Mouse (Mus musculus): ENCODE results near the gene Krt86. TPM values are rescaled to one million over a fixed set of nuclear protein-coding genes. Genes with fewer than 3 reads are reported as not detected.
A peak's percentile ranks its signal among the peaks of the same experiment; 100 is the strongest.

Gene Krt86
- polyA plus RNA-seq, 1 experiment from 2014 or later: not detected

DNA sequence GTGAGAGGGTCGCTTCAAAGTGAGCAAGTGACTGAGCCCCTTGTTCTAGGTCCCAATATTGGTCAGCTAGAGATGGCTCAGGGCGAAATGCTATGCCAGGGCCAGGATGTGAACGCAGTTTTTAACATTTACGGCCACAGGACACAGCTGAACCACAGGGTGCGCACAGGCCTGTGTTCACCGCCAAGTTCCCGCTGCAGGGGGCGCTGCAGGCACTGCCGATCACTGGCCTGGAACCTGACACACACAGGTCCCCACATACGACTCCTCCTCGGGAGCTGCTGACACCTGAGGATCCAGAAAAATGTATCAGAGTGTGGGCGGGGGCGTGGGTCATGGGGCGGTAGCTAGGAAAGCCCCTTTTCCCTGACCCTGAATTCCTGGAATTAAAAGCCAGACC, 14.0 kb upstream of the Krt86 start:
- H3K9ac ChIP-seq (replicated peaks): no peak overlapping the region
- H3K4me1 ChIP-seq: peaks cover 9% of the 10 kb centered on the region; the same call in 1 of the 2 replicates
- H3K4me2 ChIP-seq (replicated peaks): no peak overlapping the region
- ATAC-seq (replicated peaks): no peak
- H3K36me3 ChIP-seq: no peaks in the 10 kb centered on the region
- H3K27me3 ChIP-seq: no peaks in the 10 kb centered on the region
- no peak overlapping the region for H3K4me3 ChIP-seq
- no peaks in the 10 kb centered on the region for H3K9me3 ChIP-seq
- 84% methylated on average over 14 of the region's 14 CpGs for WGBS
- H3K27ac ChIP-seq (replicated peaks): no peak overlapping the region

DNA sequence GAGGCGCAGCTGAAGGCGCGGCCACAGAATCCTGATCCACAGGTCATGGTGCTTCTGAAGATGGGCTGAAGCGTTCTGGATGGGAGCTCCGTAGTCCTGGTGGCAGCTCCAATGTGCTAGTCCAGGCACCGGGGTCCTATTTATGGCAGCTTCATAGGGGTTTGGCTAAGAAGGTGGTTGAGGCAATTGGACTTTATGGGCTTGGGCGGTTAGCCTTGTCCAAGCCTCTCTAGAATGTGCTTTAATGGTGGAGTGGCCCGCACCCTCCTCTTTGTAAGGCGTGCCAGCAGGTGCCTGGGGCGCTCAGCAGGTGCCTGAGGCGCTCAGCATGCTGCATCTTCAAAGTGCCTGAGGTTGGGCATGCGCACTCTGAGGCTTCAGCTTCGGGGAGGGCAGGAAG, 9.6 kb upstream of the Krt86 start, which contains the start of gene Krt81:
Gene Krt81 (minus strand): TSS at position 101 of the 400 bp plus-strand sequence.
- Histone ChIP-seq H3K4me2 (replicated peaks) (no peak within 1 kb of the TSS), H3K9me3 (no peaks in the 10 kb centered on the region), H3K9ac (replicated peaks) (no peak within 1 kb of the TSS), H3K4me1 (peaks cover 2% of the 10 kb centered on the region; the same call in 1 of the 2 replicates), H3K4me3 (no peak within 1 kb of the TSS), H3K36me3 (no peaks in the 10 kb centered on the region), H3K27me3 (no peaks in the 10 kb centered on the region), H3K27ac (replicated peaks) (no peak within 1 kb of the TSS)
- 87% methylated on average over 13 of the region's 13 CpGs for WGBS
- no peak for ATAC-seq (replicated peaks)

DNA sequence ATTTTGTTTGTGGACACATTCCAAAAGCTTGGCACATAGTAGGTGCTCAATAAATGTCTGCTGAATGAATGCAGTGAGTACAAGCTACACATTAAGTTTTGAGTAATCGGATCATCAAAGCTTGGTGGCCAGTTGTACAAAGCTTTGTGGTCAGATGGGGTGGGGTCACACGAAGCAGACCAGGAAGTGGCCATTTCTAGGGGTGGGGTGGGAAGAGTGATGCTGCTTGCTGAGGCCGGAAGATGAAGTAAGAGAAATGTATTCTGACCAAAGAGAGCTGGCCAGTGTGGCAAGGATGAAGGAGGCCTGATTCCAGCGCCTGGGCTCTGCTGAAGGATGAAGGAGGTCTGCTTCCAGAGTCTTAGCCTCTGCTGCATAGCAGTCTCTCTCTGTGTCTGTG, 4.2 kb upstream of the Krt86 start:
- no peaks in the 10 kb centered on the region for H3K27me3 ChIP-seq
- no peaks in the 10 kb centered on the region for H3K9me3 ChIP-seq
- 86% methylated on average over 4 of the region's 4 CpGs for WGBS
- no peaks in the 10 kb centered on the region for H3K36me3 ChIP-seq
- no peak overlapping the region for H3K9ac ChIP-seq (replicated peaks)
- H3K4me2 ChIP-seq (replicated peaks): no peak overlapping the region
- no peak overlapping the region for H3K4me3 ChIP-seq
- no peak for ATAC-seq (replicated peaks)
- H3K27ac ChIP-seq (replicated peaks): no peak overlapping the region
- H3K4me1 ChIP-seq: no peaks in the 10 kb centered on the region

DNA sequence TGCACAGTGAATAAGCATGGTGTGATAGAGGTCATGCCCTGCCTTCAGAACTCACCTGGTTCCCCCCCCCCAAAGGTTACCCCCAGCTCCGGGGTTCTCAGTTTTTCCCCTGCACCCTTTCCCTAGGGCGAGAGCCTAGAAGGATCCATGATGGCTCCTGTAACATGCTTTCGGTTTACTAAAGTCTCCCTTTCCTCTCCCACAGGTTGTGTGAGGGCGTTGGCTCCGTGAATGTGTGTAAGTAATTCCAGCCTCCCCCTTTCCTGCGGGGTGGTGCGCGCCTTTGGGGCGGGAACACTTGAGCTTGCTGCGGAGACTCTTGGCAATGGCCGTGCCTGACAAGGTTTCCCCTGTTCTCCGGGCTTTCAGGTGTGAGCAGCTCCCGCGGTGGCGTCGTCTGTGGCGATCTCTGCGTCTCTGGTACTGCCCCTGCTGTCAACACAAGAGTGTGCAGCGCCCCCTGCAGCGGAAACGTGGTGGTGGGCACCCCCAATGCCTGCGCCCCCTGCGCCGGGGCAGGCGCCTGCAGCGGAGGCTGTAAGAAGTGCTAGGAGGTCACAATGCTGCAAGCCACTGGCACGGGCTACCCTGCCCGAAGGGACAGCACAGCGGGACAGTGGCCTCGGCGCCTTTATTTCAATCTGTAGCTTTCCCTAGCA, 5.9 kb downstream of the Krt86 start:
- Histone ChIP-seq H3K27ac (replicated peaks) (no peak overlapping the region), H3K4me1 (peaks cover 11% of the 10 kb centered on the region), H3K9me3 (no peaks in the 10 kb centered on the region), H3K9ac (replicated peaks) (peak overlapping the region; percentile 42), H3K4me2 (replicated peaks) (peak overlapping the region; percentile 78), H3K36me3 (no peaks in the 10 kb centered on the region), H3K27me3 (no peaks in the 10 kb centered on the region; the same call in 1 of the 2 replicates), H3K4me3 (peak overlapping the region; percentile 37)
- ATAC-seq (replicated peaks): 0 out of 2 replicates have a peak, but pooled peaks have one; percentile 43
- 8% methylated on average over 31 of the region's 31 CpGs for WGBS

DNA sequence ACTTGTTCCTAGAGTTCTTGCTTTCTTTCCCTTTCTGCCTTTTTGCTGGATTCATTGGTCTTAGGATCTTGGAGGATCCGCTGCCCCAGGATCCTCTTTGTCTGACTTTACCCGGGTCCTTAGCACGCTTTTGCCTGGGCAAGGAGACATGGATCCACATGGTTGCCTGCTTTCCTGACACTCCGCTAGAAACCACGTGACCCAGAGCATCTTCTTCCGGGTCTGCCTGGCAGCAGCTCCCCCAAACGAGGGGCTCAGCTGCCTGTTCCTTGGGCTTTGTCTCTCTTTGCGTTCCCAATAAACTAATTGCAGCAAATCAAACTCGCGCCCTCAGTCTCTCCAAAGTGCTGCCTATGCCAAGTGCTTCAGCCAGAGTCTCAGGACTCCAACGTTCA, 6.4 kb downstream of the Krt86 start:
- peak overlapping the region; percentile 37 for H3K4me3 ChIP-seq
- ATAC-seq (replicated peaks): 0 out of 2 replicates have a peak, but pooled peaks have one; percentile 55
- WGBS: 25% methylated on average over 11 of the region's 11 CpGs
- H3K36me3 ChIP-seq: no peaks in the 10 kb centered on the region
- no peaks in the 10 kb centered on the region; the same call in 1 of the 2 replicates for H3K27me3 ChIP-seq
- H3K4me2 ChIP-seq (replicated peaks): peak overlapping the region; percentile 78
- H3K9me3 ChIP-seq: no peaks in the 10 kb centered on the region
- H3K9ac ChIP-seq (replicated peaks): peak overlapping the region; percentile 42
- H3K27ac ChIP-seq (replicated peaks): no peak overlapping the region
- H3K4me1 ChIP-seq: peaks cover 11% of the 10 kb centered on the region

DNA sequence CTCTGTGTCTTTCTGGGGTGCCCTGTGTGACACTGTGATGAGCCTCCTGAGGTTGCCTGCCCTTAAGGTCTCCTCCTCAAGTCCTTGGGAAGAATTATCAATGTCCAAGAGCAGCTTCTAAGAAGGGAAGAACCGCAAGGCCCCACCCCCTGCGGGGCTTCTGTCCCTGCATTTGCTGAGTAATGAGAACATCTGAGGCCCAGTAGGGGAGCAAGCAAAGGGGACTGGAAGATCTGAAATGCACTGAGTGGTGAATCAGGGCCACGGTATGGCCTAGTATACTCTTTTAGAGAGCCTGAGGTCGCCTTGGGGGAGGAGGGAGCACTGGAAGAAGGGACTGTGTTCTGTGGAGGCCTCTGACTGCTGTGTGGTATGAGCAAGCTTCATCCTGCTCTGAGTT, 8.8 kb downstream of the Krt86 start:
- Histone ChIP-seq H3K36me3 (no peaks in the 10 kb centered on the region), H3K4me3 (no peak overlapping the region), H3K27ac (replicated peaks) (no peak overlapping the region), H3K4me1 (peaks cover 11% of the 10 kb centered on the region), H3K9ac (replicated peaks) (no peak overlapping the region), H3K27me3 (no peaks in the 10 kb centered on the region; the same call in 1 of the 2 replicates), H3K9me3 (no peaks in the 10 kb centered on the region), H3K4me2 (replicated peaks) (no peak overlapping the region)
- 49% methylated on average over 4 of the region's 4 CpGs for WGBS
- no peak for ATAC-seq (replicated peaks)

DNA sequence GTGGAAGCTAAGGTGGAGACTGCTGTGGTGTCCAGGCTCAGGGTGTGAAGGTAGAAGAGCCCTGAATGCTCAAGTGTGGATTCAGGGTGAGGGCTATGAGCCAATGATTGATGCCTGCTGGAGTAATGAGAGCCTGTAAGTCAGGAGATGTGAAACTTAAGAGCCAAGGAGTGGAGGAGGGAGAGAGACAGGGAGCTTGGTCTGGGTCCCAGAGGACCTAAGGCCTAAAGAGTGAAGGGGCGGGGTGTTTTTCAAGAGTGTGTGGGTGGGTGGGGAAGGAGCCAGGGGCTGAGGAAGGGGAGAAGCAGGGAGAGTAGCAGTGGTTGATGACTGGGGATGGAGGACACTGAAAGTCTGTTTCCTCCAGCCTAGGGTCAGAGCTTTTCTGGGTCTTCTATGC, 10.4 kb downstream of the Krt86 start:
- no peak overlapping the region for H3K4me2 ChIP-seq (replicated peaks)
- peaks cover 11% of the 10 kb centered on the region for H3K4me1 ChIP-seq
- H3K36me3 ChIP-seq: no peaks in the 10 kb centered on the region
- ATAC-seq (replicated peaks): no peak
- no peaks in the 10 kb centered on the region for H3K9me3 ChIP-seq
- H3K27ac ChIP-seq (replicated peaks): no peak overlapping the region
- 74% methylated on average over 1 of the region's 1 CpGs for WGBS
- no peak overlapping the region for H3K9ac ChIP-seq (replicated peaks)
- H3K4me3 ChIP-seq: no peak overlapping the region
- no peaks in the 10 kb centered on the region; the same call in 1 of the 2 replicates for H3K27me3 ChIP-seq

DNA sequence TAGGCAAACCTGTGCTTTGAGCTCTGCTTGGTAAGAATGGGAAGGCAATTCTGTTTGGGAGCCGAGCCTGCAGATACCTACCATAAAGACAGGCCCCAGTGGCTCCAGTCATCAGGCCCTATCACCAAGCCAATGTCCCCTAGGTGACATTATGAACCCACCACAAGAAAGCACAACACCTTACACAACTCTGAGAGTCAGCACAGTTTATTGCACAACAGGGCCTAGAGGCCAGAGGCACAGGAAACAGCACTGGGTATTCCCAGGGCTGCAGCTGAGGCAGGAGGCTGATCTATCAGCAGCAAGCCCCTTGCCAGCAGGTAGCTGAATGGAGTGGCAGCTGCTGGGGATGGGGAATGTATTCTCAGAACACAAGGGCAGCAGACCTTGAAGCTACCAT, 11.7 kb downstream of the Krt86 start:
- H3K27ac ChIP-seq (replicated peaks): no peak overlapping the region
- WGBS: 85% methylated on average over 1 of the region's 1 CpGs

DNA sequence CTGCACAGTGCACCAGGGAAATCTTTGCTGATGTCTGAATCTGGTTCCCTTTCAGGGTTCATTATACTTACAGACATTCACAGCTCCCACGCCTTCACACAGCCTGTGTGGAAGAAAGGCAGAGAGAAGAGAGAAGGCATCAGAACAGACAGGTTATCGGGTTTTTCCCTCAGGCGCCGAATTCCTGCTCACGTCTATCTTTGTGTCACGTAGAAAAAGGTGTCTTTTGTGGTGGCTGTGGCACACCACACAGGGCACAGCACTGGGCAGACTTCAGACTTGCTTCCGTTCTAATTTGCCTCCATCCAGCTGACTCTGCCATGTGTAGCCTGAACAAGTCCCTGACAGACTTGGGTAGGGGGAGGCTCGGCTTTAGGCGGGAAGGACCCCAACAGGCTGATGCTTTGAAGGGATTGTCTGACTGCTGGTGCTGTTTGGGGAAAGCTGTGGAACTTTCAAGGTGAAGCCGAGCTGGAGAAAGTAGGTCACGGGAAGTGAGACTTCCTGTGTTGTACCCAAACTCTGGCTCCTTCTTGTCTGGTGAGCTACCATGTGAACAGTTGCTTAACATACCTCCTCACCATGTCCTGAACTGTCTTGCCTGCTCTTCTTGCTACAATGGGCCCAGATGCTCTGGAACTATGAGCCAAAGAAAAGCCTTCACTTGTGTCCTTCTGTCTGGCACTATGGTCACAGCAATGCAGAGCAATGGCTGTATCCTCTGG, 12.8 kb downstream of the Krt86 start:
- H3K4me3 ChIP-seq: no peak overlapping the region
- H3K9me3 ChIP-seq: no peaks in the 10 kb centered on the region
- H3K4me1 ChIP-seq: no peaks in the 10 kb centered on the region
- no peak overlapping the region for H3K9ac ChIP-seq (replicated peaks)
- no peaks in the 10 kb centered on the region for H3K27me3 ChIP-seq
- no peak overlapping the region for H3K4me2 ChIP-seq (replicated peaks)
- H3K27ac ChIP-seq (replicated peaks): no peak overlapping the region
- no peak for ATAC-seq (replicated peaks)
- H3K36me3 ChIP-seq: no peaks in the 10 kb centered on the region
- 80% methylated on average over 11 of the region's 11 CpGs for WGBS

More for the DNA sequence above, 11.7 kb downstream of the Krt86 start:
- Histone ChIP-seq H3K36me3 (no peaks in the 10 kb centered on the region), H3K9ac (replicated peaks) (no peak overlapping the region), H3K4me2 (replicated peaks) (no peak overlapping the region), H3K4me1 (no peaks in the 10 kb centered on the region), H3K4me3 (no peak overlapping the region), H3K27me3 (no peaks in the 10 kb centered on the region), H3K9me3 (no peaks in the 10 kb centered on the region)
- no peak for ATAC-seq (replicated peaks)

DNA sequence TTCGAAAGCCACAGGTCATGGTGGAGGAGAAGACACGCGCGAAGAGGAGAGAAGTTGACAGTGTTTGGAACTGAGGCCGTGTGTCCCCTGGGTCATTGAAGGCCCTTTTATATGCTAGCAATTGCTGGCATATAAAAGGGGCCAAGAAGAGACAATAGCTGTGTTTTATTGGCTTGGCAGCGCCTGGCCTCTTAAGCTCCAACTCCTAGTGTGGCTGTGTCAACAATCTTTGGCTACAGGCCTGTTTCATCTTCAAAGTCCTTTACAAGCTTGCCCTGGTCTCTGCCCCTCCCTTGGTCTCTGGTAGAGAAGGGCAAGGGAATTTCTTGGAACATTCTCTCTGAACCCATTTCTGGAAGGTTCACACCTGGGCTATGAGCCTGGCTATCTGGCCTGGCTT, 18.2 kb downstream of the Krt86 start, which contains the start of gene Krt83:
Gene Krt83 (minus strand): TSS at position 82 of the 400 bp plus-strand sequence.
- Histone ChIP-seq H3K27me3 (no peaks in the 10 kb centered on the region), H3K36me3 (no peaks in the 10 kb centered on the region), H3K4me2 (replicated peaks) (no peak within 1 kb of the TSS), H3K4me1 (no peaks in the 10 kb centered on the region), H3K27ac (replicated peaks) (no peak within 1 kb of the TSS), H3K9me3 (no peaks in the 10 kb centered on the region), H3K4me3 (no peak within 1 kb of the TSS), H3K9ac (replicated peaks) (no peak within 1 kb of the TSS)
- ATAC-seq (replicated peaks): no peak
- WGBS: 54% methylated on average over 6 of the region's 6 CpGs

DNA sequence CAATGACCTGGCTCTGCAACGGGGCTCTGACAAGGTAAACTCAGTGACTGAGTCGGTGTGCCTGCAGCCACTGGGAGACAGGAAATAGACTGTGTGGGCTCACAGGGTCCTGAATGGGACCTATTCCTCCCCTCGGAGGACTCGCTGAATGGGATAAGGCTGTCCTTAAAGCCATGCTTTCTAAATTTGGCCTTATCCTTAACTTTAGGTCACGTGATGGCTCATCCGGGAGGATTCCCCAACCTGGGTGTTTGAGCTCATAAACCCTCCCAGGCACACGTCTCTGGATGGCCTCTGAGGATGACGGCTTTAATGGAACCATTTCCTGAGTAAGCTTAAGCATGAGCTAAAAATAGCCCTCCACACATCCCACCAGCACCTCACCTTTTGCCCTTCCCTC, 19.4 kb downstream of the Krt86 start:
- no peaks in the 10 kb centered on the region for H3K36me3 ChIP-seq
- no peaks in the 10 kb centered on the region for H3K27me3 ChIP-seq
- no peak overlapping the region for H3K27ac ChIP-seq (replicated peaks)
- no peak overlapping the region for H3K4me2 ChIP-seq (replicated peaks)
- no peak overlapping the region for H3K9ac ChIP-seq (replicated peaks)
- 79% methylated on average over 8 of the region's 8 CpGs for WGBS
- H3K4me1 ChIP-seq: no peaks in the 10 kb centered on the region
- no peak overlapping the region for H3K4me3 ChIP-seq
- H3K9me3 ChIP-seq: no peaks in the 10 kb centered on the region
- ATAC-seq (replicated peaks): no peak

DNA sequence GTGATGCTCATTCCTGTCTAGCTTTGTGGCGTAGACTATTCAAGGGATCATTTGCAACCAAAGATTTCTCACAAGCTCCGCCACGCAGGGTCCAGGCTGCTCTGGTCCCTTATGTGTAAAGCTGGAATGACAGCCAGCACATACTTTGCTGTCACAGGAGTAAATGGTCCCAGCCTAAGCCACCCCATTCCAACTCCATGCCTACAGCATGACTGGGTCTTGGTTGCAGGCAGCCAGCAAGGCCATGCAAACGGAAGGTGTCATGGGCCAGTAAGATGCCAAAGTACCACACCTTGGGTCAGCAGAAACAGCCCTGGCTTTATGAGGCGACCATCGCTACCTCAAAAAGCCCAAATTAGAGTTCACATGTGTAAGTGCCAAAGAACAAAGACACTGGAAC, 20.4 kb downstream of the Krt86 start:
- H3K36me3 ChIP-seq: no peaks in the 10 kb centered on the region
- H3K4me2 ChIP-seq (replicated peaks): no peak overlapping the region
- no peaks in the 10 kb centered on the region for H3K27me3 ChIP-seq
- H3K27ac ChIP-seq (replicated peaks): no peak overlapping the region
- H3K4me3 ChIP-seq: no peak overlapping the region
- no peak for ATAC-seq (replicated peaks)
- WGBS: 92% methylated on average over 6 of the region's 6 CpGs
- H3K9me3 ChIP-seq: no peaks in the 10 kb centered on the region
- no peak overlapping the region for H3K9ac ChIP-seq (replicated peaks)
- H3K4me1 ChIP-seq: no peaks in the 10 kb centered on the region

All from forebrain, embryonic 15.5 days (tissue).